Mouse (Mus musculus): ENCODE data around the gene Fbxo48.

DNA sequence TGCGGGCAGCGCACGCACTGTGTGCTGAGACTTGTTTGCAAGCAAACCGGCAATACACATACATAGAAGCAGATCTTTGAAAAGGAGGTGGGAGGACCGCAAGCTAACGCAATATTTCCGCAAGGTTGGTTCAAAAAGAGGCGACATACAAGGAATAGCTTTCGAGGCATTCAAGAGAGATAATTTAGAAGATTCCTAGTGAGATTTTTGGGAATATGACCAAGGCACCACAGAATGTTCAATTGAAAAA lies 511 bp downstream of the Fbxo48 start:
- TF ChIP-seq MAFK (IDR thresholded peaks at IDR 0.05; ENCODE audit: insufficient read depth, low read depth, low read length) (no peak), CHD2 (IDR thresholded peaks at IDR 0.05; ENCODE audit: low read depth, low read length) (no peak)
